Mouse (Mus musculus): ENCODE measurements at regions not wholly inside any gene's neighbourhood (a gene's known extent, or its start where the extent isn't known, plus 50 kb on each side); places are given as distances from the start of the nearest gene placed in this dataset.
"Not testable (repeated sequence)": the region's sequence is repeated elsewhere in the genome, so short reads cannot be mapped to it uniquely, and the experiment has no call there.

- in situ Hi-C loops (cut with MboI, MseI), result no loop called here
Observed at GRCm38 (mm10) chr10:46072550-46073470, 495.2 kb downstream of the Hace1 start.

- in situ Hi-C loops (cut with MboI, MseI), result no loop called here
Observed at GRCm38 (mm10) chr10:46087766-46088165, 510.1 kb downstream of the Hace1 start.

- in situ Hi-C loops (cut with MboI, MseI), result loop anchor here (10.0 kb wide), 1 partner anchor 656 kb away; no protein-coding TSS in a partner anchor
Observed at GRCm38 (mm10) chr10:46100837-46101236, 523.2 kb downstream of the Hace1 start.

GRCm38 (mm10) chr10:46108810-46109209 lies 531.2 kb downstream of the Hace1 start:
- in situ Hi-C loops (cut with MboI, MseI), result loop anchor here (10.0 kb wide), 1 partner anchor 664 kb away; no protein-coding TSS in a partner anchor

GRCm38 (mm10) chr10:46114631-46115130 lies 537.1 kb downstream of the Hace1 start:
- in situ Hi-C loops (cut with MboI, MseI), result no loop called here

- in situ Hi-C loops (cut with MboI, MseI), result not testable (repeated sequence)
Observed at GRCm38 (mm10) chr10:46122409-46122808, 544.8 kb downstream of the Hace1 start.

- in situ Hi-C loops (cut with MboI, MseI), result no loop called here
Observed at GRCm38 (mm10) chr10:46123795-46124194, 546.2 kb downstream of the Hace1 start.

GRCm38 (mm10) chr10:46135120-46135748 lies 557.6 kb downstream of the Hace1 start:
- in situ Hi-C loops (cut with MboI, MseI), result no loop called here

GRCm38 (mm10) chr10:46174035-46174434 lies 596.4 kb downstream of the Hace1 start:
- in situ Hi-C loops (cut with MboI, MseI), result no loop called here

- in situ Hi-C loops (cut with MboI, MseI), result no loop called here
Observed at GRCm38 (mm10) chr10:46185763-46186458, 608.3 kb downstream of the Hace1 start.

- in situ Hi-C loops (cut with MboI, MseI), result no loop called here
Observed at GRCm38 (mm10) chr10:46194143-46194542, 616.5 kb downstream of the Hace1 start.

GRCm38 (mm10) chr10:46226837-46227402 lies 649.3 kb downstream of the Hace1 start:
- in situ Hi-C loops (cut with MboI, MseI), result no loop called here

- in situ Hi-C loops (cut with MboI, MseI), result no loop called here
Observed at GRCm38 (mm10) chr10:46229608-46230007, 652.0 kb downstream of the Hace1 start.

GRCm38 (mm10) chr10:46235581-46235980 lies 658.0 kb downstream of the Hace1 start:
- in situ Hi-C loops (cut with MboI, MseI), result no loop called here

- in situ Hi-C loops (cut with MboI, MseI), result no loop called here
Observed at GRCm38 (mm10) chr10:46255575-46255974, 677.9 kb downstream of the Hace1 start.

- in situ Hi-C loops (cut with MboI, MseI), result loop anchor here (10.0 kb wide), 1 partner anchor 955 kb away; no protein-coding TSS in a partner anchor
Observed at GRCm38 (mm10) chr10:46269710-46270109, 692.1 kb downstream of the Hace1 start.

- in situ Hi-C loops (cut with MboI, MseI), result loop anchor here (10.0 kb wide), 1 partner anchor 959 kb away; no protein-coding TSS in a partner anchor
Observed at GRCm38 (mm10) chr10:46273846-46274245, 696.2 kb downstream of the Hace1 start.

- in situ Hi-C loops (cut with MboI, MseI), result no loop called here
Observed at GRCm38 (mm10) chr10:46294290-46294689, 716.7 kb downstream of the Hace1 start.

- in situ Hi-C loops (cut with MboI, MseI), result no loop called here
Observed at GRCm38 (mm10) chr10:46298352-46298751, 720.7 kb downstream of the Hace1 start.

- in situ Hi-C loops (cut with MboI, MseI), result no loop called here
Observed at GRCm38 (mm10) chr10:46299521-46299920, 721.9 kb downstream of the Hace1 start.

GRCm38 (mm10) chr10:46320328-46321038 lies 742.9 kb downstream of the Hace1 start:
- in situ Hi-C loops (cut with MboI, MseI), result no loop called here

Measured in regulatory T cell (primary cell).